Mouse (Mus musculus) embryonic facial prominence, embryonic 13.5 days (tissue): ENCODE results near the gene Atg7. TPM values are rescaled to one million over a fixed set of nuclear protein-coding genes. Genes with fewer than 3 reads are reported as not detected.

Source experiments
- ATAC-seq: fragments of 200-750 bp; cut with Nextera tagmentation; 2 replicates; pipeline ENCODE4 v1.8.0; 2017; ENCODE audit warnings: low read depth; ENCODE audit not compliant: insufficient number of reproducible peaks, insufficient read depth, low FRiP score, low TSS enrichment
- H3K27ac ChIP-seq: fragments of 300-500 bp; sonication (generic); 2 replicates; pipeline ENCODE4 v1.5.1; 2015; ENCODE audit warnings: moderate library complexity, mild to moderate bottlenecking, inconsistent platforms
- H3K27me3 ChIP-seq: fragments of 300-500 bp; sonication (generic); 2 replicates; pipeline ENCODE4 v1.6.1; 2015; ENCODE audit warnings: mild to moderate bottlenecking, inconsistent platforms
- H3K36me3 ChIP-seq: fragments of 300-500 bp; sonication (generic); 2 replicates; pipeline ENCODE4 v1.6.1; 2015; ENCODE audit warnings: mild to moderate bottlenecking, inconsistent platforms
- H3K4me1 ChIP-seq: fragments of 300-500 bp; sonication (generic); 2 replicates; pipeline ENCODE4 v1.6.1; 2015; ENCODE audit warnings: inconsistent platforms
- H3K4me2 ChIP-seq: fragments of 300-500 bp; sonication (generic); 2 replicates; pipeline ENCODE4 v1.6.1; 2015; ENCODE audit warnings: moderate library complexity, mild to moderate bottlenecking, inconsistent platforms
- H3K4me3 ChIP-seq: fragments of 300-500 bp; sonication (generic); 2 replicates; pipeline ENCODE4 v1.5.1; 2015; ENCODE audit warnings: mild to moderate bottlenecking, inconsistent platforms
- H3K9ac ChIP-seq: fragments of 300-500 bp; sonication (generic); 2 replicates; pipeline ENCODE4 v1.6.1; 2015; ENCODE audit warnings: mild to moderate bottlenecking, inconsistent platforms
- H3K9me3 ChIP-seq: fragments of 300-500 bp; sonication (generic); 2 replicates; pipeline ENCODE4 v1.6.1; 2016; ENCODE audit warnings: inconsistent platforms
- WGBS: fragments of 180-500 bp; shearing (Covaris S2); methylation state at CpG from one replicate; pipeline ENCODE4 v1.1.7; 2015; ENCODE audit warnings: mixed read lengths; 5-methylcytosine and 5-hydroxymethylcytosine counted together
- polyA plus RNA-seq: library from polyadenylated mRNA; unstranded; fragments of >200 nt; fragmentation: Nextera tagmentation; extraction: Ambion mirVana; gene quantifications from 2 replicates; pipeline ENCODE4 v1.2.1, GENCODE M21; 2015

The Atg7 gene
- polyA plus RNA-seq, 1 experiment from 2014 or later = 19.7 TPM

GRCm38 (mm10) chr6:114659278-114659991 is 16.5 kb downstream of the Atg7 start:
- Histone ChIP-seq H3K27me3 (no peaks in the 10 kb centered on the region), H3K27ac (no peak overlapping the region), H3K4me3 (no peak overlapping the region), H3K4me2 (no peak overlapping the region), H3K9ac (no peak overlapping the region), H3K36me3 (no peaks in the 10 kb centered on the region), H3K9me3 (no peaks in the 10 kb centered on the region), H3K4me1 (no peaks in the 10 kb centered on the region; the same call in 1 of the 2 replicates)
- no peak for ATAC-seq
- WGBS = 69% methylated on average over 4 of the region's 4 CpGs

DNA sequence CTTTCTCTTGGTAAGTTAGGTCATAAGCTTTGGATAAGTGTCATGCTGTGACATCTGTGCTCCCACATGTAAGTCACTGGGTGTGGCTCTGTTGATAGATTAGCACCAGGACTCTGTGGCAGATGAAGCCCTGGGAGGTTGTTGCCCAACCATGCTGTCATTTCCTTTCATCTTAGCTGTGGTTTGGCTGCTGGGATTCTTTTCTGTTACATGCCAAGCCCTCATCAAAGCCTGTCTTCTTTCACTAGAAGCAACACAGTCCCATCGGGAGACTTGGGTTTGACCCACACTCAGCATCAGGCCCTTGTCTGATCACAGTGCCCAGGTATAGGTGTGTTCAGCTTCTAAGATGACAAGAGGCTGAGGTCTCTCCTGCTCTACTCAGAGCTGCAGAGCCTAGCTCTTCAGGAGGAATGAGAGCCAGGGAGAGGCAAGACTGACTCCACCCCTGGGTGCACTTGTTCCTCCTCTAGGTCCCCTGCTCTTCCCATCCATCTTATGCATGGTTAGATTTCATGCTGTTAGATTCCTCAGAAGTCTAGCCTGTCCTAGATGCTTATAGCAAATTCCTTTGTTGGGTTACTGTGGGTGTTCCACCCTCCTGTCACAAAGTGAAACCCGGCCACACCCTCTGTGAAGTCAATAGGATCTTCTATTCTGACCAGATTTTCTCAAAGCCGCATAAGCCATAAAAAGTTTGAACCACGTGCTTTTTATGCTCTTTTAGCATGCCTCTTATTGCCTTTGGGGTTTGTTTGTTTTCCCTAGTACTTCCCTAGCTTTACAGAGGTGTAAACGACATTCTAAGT is 17.3 kb downstream of the Atg7 start:
- no peak for ATAC-seq
- Histone ChIP-seq H3K36me3 (no peaks in the 10 kb centered on the region), H3K9ac (no peak overlapping the region), H3K9me3 (no peaks in the 10 kb centered on the region), H3K4me1 (no peaks in the 10 kb centered on the region; the same call in 1 of the 2 replicates), H3K4me2 (no peak overlapping the region), H3K27ac (no peak overlapping the region), H3K4me3 (no peak overlapping the region), H3K27me3 (no peaks in the 10 kb centered on the region)
- WGBS = 64% methylated on average over 5 of the region's 5 CpGs

- Histone ChIP-seq H3K27me3 (no peaks in the 10 kb centered on the region), H3K4me2 (no peak overlapping the region), H3K36me3 (no peaks in the 10 kb centered on the region), H3K9ac (no peak overlapping the region), H3K4me1 (no peaks in the 10 kb centered on the region; the same call in 1 of the 2 replicates), H3K27ac (no peak overlapping the region), H3K4me3 (no peak overlapping the region), H3K9me3 (no peaks in the 10 kb centered on the region)
- 84% methylated on average over 2 of the region's 2 CpGs for WGBS
- ATAC-seq = no peak
These were observed 20.8 kb downstream of the Atg7 start for GRCm38 (mm10) chr6:114663707-114664106.

- Histone ChIP-seq H3K36me3 (no peaks in the 10 kb centered on the region), H3K9ac (no peak overlapping the region), H3K27me3 (no peaks in the 10 kb centered on the region), H3K4me3 (no peak overlapping the region), H3K4me2 (no peak overlapping the region), H3K4me1 (no peaks in the 10 kb centered on the region; the same call in 1 of the 2 replicates), H3K27ac (no peak overlapping the region), H3K9me3 (no peaks in the 10 kb centered on the region)
- WGBS = 67% methylated on average over 2 of the region's 2 CpGs
- no peak for ATAC-seq
These were observed 21.8 kb downstream of the Atg7 start for GRCm38 (mm10) chr6:114664716-114665115.

DNA sequence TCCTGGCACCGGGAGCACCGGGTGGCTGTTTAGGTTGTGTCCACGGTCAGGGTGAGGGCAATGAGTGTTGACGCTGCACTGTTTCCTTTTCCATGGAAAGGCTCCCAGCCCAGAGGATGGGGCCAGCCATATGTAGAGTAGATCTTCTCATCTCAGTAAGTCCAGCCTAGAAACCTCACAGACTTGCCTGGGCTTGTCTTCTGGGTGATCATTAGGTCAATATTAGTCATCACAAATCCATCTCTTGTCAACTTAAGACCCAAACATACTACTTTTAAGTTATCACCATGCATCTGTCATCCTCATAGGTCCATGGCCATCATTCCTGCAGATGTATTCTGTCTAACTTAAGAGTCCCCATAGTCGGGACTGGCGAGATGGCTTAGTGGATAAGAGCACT is 24.6 kb downstream of the Atg7 start:
- H3K4me2 ChIP-seq = no peak overlapping the region
- no peak overlapping the region for H3K9ac ChIP-seq
- no peaks in the 10 kb centered on the region for H3K9me3 ChIP-seq
- no peaks in the 10 kb centered on the region for H3K4me1 ChIP-seq
- no peak overlapping the region for H3K27ac ChIP-seq
- H3K27me3 ChIP-seq = no peaks in the 10 kb centered on the region
- no peak for ATAC-seq
- H3K4me3 ChIP-seq = no peak overlapping the region
- H3K36me3 ChIP-seq = no peaks in the 10 kb centered on the region
- 94% methylated on average over 6 of the region's 6 CpGs for WGBS

GRCm38 (mm10) chr6:114674771-114675170 is 31.9 kb downstream of the Atg7 start:
- Histone ChIP-seq H3K4me2 (no peak overlapping the region), H3K9ac (no peak overlapping the region), H3K27ac (no peak overlapping the region), H3K9me3 (no peaks in the 10 kb centered on the region), H3K36me3 (peaks cover 33% of the 10 kb centered on the region), H3K27me3 (no peaks in the 10 kb centered on the region), H3K4me1 (no peaks in the 10 kb centered on the region), H3K4me3 (no peak overlapping the region)
- no peak for ATAC-seq

DNA sequence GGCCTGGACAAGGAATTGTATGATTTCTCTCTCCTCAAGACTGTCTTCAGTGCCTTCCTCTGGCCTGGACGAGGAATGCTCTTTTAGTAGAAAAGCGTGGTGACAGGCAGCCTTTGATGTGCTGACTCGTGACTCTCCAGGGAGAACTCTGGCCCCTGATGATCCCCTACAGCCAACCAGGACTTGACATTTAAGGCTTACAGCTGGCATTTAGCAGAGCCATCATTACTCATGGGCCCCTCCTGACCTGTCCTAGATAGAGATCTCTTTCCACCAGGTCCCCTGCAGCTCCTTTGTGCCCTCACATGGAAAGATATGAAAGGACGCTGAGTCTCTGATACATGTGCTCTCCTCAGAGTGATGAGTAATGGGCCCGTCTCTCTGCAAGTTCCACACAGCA is 33.2 kb downstream of the Atg7 start:
- no peak overlapping the region for H3K9ac ChIP-seq
- no peak overlapping the region for H3K27ac ChIP-seq
- no peaks in the 10 kb centered on the region for H3K27me3 ChIP-seq
- 61% methylated on average over 5 of the region's 5 CpGs for WGBS
- no peak overlapping the region for H3K4me2 ChIP-seq
- no peaks in the 10 kb centered on the region for H3K4me1 ChIP-seq
- H3K36me3 ChIP-seq = peaks cover 45% of the 10 kb centered on the region
- no peaks in the 10 kb centered on the region for H3K9me3 ChIP-seq
- no peak overlapping the region for H3K4me3 ChIP-seq
- ATAC-seq = no peak

GRCm38 (mm10) chr6:114682092-114682711 is 39.3 kb downstream of the Atg7 start:
- peaks cover 24% of the 10 kb centered on the region; the same call in 1 of the 2 replicates for H3K36me3 ChIP-seq
- no peak overlapping the region for H3K4me3 ChIP-seq
- no peaks in the 10 kb centered on the region for H3K9me3 ChIP-seq
- H3K4me2 ChIP-seq = no peak overlapping the region
- no peaks in the 10 kb centered on the region for H3K27me3 ChIP-seq
- H3K4me1 ChIP-seq = no peaks in the 10 kb centered on the region
- WGBS = 42% methylated on average over 9 of the region's 9 CpGs
- no peak for ATAC-seq
- H3K9ac ChIP-seq = no peak overlapping the region
- no peak overlapping the region for H3K27ac ChIP-seq

DNA sequence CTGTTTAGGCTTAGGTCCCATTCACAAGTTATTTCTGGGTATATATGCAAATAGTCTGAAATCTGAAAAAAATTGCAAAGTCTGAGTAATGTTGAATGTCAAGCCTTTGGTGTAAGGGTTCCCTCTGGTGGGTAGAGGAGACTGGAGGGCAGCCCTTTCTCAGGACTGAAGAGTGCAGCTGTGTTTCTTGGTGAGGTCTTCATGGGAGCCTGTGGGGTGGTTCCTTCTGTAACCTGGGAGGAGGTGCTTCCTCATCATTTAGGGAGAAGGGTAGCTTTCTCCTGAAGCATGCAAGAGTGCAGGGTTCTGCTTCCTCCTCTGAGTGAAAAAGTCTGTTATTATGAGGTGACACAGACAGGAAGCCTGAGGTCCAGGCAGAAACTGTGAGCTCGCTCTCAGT is 40.8 kb downstream of the Atg7 start:
- Histone ChIP-seq H3K4me3 (no peak overlapping the region), H3K27me3 (no peaks in the 10 kb centered on the region), H3K9ac (no peak overlapping the region), H3K27ac (no peak overlapping the region), H3K36me3 (peaks cover 20% of the 10 kb centered on the region; the same call in 1 of the 2 replicates), H3K9me3 (no peaks in the 10 kb centered on the region), H3K4me2 (no peak overlapping the region), H3K4me1 (no peaks in the 10 kb centered on the region)
- 73% methylated on average over 1 of the region's 1 CpGs for WGBS
- ATAC-seq = peak; percentile 48; the same call in 1 of the 2 replicates

DNA sequence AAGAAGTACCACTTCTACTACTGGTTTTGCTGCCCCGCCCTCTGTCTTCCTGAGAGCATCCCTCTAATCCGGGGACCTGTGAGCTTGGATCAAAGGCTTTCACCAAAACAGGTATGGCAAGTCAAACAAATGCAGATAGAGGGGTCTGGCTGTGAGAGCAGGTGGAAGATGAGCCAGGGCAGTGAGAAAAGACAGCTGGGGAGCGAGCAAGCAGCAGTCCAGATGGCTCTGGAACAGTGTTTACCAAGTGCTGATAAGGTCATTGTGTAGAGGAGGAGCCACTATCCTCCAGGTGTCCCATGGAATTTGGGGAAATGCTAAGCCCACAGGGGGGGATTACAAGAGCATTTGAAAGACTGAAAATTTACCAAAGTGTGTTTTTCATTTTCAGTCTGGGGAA is 41.5 kb downstream of the Atg7 start:
- Histone ChIP-seq H3K27ac (no peak overlapping the region), H3K4me2 (no peak overlapping the region), H3K9ac (no peak overlapping the region), H3K9me3 (no peaks in the 10 kb centered on the region), H3K36me3 (peaks cover 20% of the 10 kb centered on the region; the same call in 1 of the 2 replicates), H3K4me1 (no peaks in the 10 kb centered on the region), H3K4me3 (no peak overlapping the region), H3K27me3 (no peaks in the 10 kb centered on the region)
- ATAC-seq = no peak
- WGBS = 46% methylated on average over 3 of the region's 3 CpGs

GRCm38 (mm10) chr6:114685412-114685811 is 42.5 kb downstream of the Atg7 start:
- Histone ChIP-seq H3K9me3 (no peaks in the 10 kb centered on the region), H3K36me3 (peaks cover 10% of the 10 kb centered on the region; the same call in 1 of the 2 replicates), H3K4me2 (no peak overlapping the region), H3K27ac (no peak overlapping the region), H3K9ac (no peak overlapping the region), H3K27me3 (no peaks in the 10 kb centered on the region), H3K4me3 (no peak overlapping the region), H3K4me1 (no peaks in the 10 kb centered on the region)
- 82% methylated on average over 1 of the region's 1 CpGs for WGBS
- no peak for ATAC-seq
